Mouse (Mus musculus) hindbrain, embryonic 11.5 days (tissue): ENCODE data around the gene Pde9a. TPM values are rescaled to one million over a fixed set of nuclear protein-coding genes. Genes with fewer than 3 reads are reported as not detected.
A peak's percentile ranks its signal among the peaks of the same experiment; 100 is the strongest.

Experiments used
- ATAC-seq: fragments of 200-750 bp; cut with Nextera tagmentation; 2 replicates; pipeline ENCODE4 v1.8.0; 2017; ENCODE audit warnings: mild to moderate bottlenecking, moderate TSS enrichment, moderate library complexity; ENCODE audit not compliant: low FRiP score
- DNase-seq: peaks from one replicate; pipeline ENCODE4 v3.0.0-alpha.2; 2015; ENCODE audit warnings: low spot score
- H3K27ac ChIP-seq: fragments of 300-500 bp; sonication (generic); 2 replicates; pipeline ENCODE4 v1.5.1; 2014; ENCODE audit warnings: mild to moderate bottlenecking, low read depth, low read length
- H3K27me3 ChIP-seq: fragments of 300-500 bp; sonication (generic); 2 replicates; pipeline ENCODE4 v1.6.1; 2014; ENCODE audit warnings: mild to moderate bottlenecking, low read length, moderate library complexity, mixed read lengths; ENCODE audit not compliant: control insufficient read depth, insufficient read depth
- H3K36me3 ChIP-seq: fragments of 300-500 bp; sonication (generic); 2 replicates; pipeline ENCODE4 v1.6.1; 2014; ENCODE audit warnings: mild to moderate bottlenecking, low read length, moderate library complexity, mixed read lengths; ENCODE audit not compliant: control insufficient read depth, insufficient read depth
- H3K4me1 ChIP-seq: fragments of 300-500 bp; sonication (generic); replicated peaks from 2 replicates; pipeline ENCODE4 v1.6.1; 2014; ENCODE audit warnings: low read length, mixed read lengths; ENCODE audit not compliant: control insufficient read depth, insufficient read depth
- H3K4me2 ChIP-seq: fragments of 300-500 bp; sonication (generic); replicated peaks from 2 replicates; pipeline ENCODE4 v1.6.1; 2014; ENCODE audit warnings: mild to moderate bottlenecking, low read depth, low read length
- H3K4me3 ChIP-seq: fragments of 300-500 bp; sonication (generic); 2 replicates; pipeline ENCODE4 v1.5.1; 2014; ENCODE audit warnings: low read depth, low read length
- H3K9ac ChIP-seq: fragments of 300-500 bp; sonication (generic); 2 replicates; pipeline ENCODE4 v1.6.1; 2014; ENCODE audit warnings: low read depth, low read length
- H3K9me3 ChIP-seq: fragments of 300-500 bp; sonication (generic); 2 replicates; pipeline ENCODE4 v1.6.1; 2016; ENCODE audit warnings: low read length; ENCODE audit not compliant: control insufficient read depth
- WGBS: fragments of 180-500 bp; shearing (Covaris S2); extraction: QIAGEN DNeasy Blood & Tissue Kit; methylation state at CpG from one replicate; pipeline ENCODE4 v1.1.7; 2014; 5-methylcytosine and 5-hydroxymethylcytosine counted together
- polyA plus RNA-seq: library from polyadenylated mRNA; unstranded; fragments of >200 nt; fragmentation: Nextera tagmentation; extraction: Ambion mirVana; gene quantifications from 2 replicates; pipeline ENCODE4 v1.2.1, GENCODE M21; 2014

The Pde9a gene
- polyA plus RNA-seq, 1 experiment from 2014 or later = 27.9 TPM

GRCm38 (mm10) chr17:31500908-31501307, 114.9 kb downstream of the Pde9a start:
- H3K36me3 ChIP-seq = peaks cover 14% of the 10 kb centered on the region
- H3K4me3 ChIP-seq = no peak overlapping the region
- H3K9me3 ChIP-seq = no peaks in the 10 kb centered on the region
- H3K4me1 ChIP-seq = 0 out of 2 replicates have a peak, but pooled peaks cover 3% of the 10 kb centered on the region
- H3K27me3 ChIP-seq = no peaks in the 10 kb centered on the region
- 83% methylated on average over 3 of the region's 3 CpGs for WGBS
- no peak overlapping the region for H3K4me2 ChIP-seq
- H3K9ac ChIP-seq = no peak overlapping the region
- ATAC-seq (no peak), DNase-seq (no peak)
- no peak overlapping the region for H3K27ac ChIP-seq

DNA sequence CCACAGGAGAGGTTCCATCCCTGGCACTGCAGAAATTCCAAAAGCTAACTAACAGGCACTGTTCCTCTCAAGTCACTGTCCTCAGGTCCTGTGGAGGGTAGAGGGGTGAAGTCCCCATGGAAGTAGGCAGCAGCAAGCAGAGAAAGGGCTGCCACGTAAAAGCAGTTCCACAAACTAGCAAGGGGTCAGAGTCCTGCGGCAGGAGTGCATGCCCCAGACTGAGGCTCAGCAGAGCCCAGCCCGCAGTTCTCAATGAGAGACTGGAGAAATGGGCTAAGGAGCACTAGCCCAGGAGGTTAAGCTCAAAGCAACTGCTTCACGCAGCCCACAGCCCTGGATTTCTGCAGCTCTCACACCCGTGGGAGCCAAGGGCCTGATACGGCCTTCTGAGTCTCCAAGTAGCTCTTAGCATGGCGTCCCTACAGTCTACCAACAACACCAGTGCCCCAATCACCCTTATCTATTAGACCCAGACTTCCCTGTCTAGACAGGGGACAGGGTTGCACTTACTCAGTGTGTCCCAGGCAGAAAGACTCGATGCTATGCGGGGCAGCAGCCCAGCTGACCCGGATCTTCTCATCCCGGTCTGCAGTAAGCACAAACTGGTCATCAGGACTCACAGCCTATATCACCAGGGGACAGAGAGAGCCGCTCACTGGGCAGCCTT, 116.4 kb downstream of the Pde9a start:
- Histone ChIP-seq H3K4me3 (no peak overlapping the region), H3K9ac (no peak overlapping the region), H3K9me3 (no peaks in the 10 kb centered on the region), H3K36me3 (peaks cover 8% of the 10 kb centered on the region), H3K4me1 (0 out of 2 replicates have a peak, but pooled peaks cover 3% of the 10 kb centered on the region), H3K27ac (no peak overlapping the region), H3K4me2 (no peak overlapping the region), H3K27me3 (no peaks in the 10 kb centered on the region)
- WGBS = 96% methylated on average over 12 of the region's 12 CpGs
- DNase-seq (no peak), ATAC-seq (no peak)

DNA sequence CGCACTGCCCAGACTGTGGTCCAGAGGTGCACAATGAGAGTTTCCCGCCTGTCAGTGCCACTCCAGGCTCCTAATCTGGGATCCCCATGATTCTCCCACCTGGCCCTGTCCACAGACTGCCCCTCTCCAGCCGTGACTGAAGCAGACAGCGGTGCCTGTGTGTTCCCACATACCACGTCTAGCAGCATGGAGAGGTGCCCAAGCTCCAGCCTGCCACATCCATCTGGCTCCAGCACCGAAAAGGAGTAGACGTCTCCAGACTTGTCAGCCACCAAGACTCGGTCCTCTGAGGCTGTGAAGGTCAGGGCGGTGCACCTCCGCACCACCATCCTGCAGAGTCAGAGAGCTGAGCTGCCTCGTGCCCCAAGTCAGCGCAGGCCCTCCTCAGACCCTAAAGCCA, 117.3 kb downstream of the Pde9a start:
- ATAC-seq (no peak), DNase-seq (no peak)
- Histone ChIP-seq H3K4me2 (no peak overlapping the region), H3K36me3 (peaks cover 4% of the 10 kb centered on the region; the same call in 1 of the 2 replicates), H3K9me3 (no peaks in the 10 kb centered on the region), H3K4me3 (no peak overlapping the region), H3K4me1 (0 out of 2 replicates have a peak, but pooled peaks cover 3% of the 10 kb centered on the region), H3K27me3 (no peaks in the 10 kb centered on the region), H3K27ac (no peak overlapping the region), H3K9ac (no peak overlapping the region)
- WGBS = 93% methylated on average over 12 of the region's 12 CpGs

DNA sequence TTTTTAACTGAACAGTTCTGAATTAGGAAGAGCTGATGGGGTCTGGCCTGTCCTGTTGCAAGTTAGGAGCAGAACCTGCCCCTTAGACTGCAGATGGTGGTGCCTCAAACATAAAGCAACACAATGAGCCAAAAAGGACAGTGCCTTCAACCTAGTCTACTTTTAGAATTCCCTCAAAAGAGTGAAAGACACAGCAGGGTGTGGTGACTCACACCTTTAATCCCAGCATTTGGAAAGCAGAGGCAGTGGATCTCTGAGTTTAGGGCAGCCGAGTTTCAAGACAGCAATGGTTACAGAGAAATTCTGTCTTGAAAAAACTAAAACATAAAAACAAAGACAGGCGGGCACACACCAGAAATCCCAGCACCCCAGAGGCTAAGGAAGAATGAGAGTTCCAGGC, 117.9 kb downstream of the Pde9a start:
- no peaks in the 10 kb centered on the region for H3K9me3 ChIP-seq
- ATAC-seq (no peak), DNase-seq (no peak)
- no peak overlapping the region for H3K27ac ChIP-seq
- peaks cover 5% of the 10 kb centered on the region; the same call in 1 of the 2 replicates for H3K36me3 ChIP-seq
- WGBS = 86% methylated on average over 2 of the region's 2 CpGs
- 0 out of 2 replicates have a peak, but pooled peaks cover 3% of the 10 kb centered on the region for H3K4me1 ChIP-seq
- no peaks in the 10 kb centered on the region for H3K27me3 ChIP-seq
- no peak overlapping the region for H3K4me3 ChIP-seq
- H3K4me2 ChIP-seq = no peak overlapping the region
- H3K9ac ChIP-seq = no peak overlapping the region

GRCm38 (mm10) chr17:31505013-31505412, 119.0 kb downstream of the Pde9a start:
- H3K9me3 ChIP-seq = no peaks in the 10 kb centered on the region
- WGBS = 52% methylated on average over 5 of the region's 5 CpGs
- H3K27ac ChIP-seq = no peak overlapping the region
- DNase-seq = no peak
- H3K9ac ChIP-seq = no peak overlapping the region
- peaks cover 9% of the 10 kb centered on the region; the same call in 1 of the 2 replicates for H3K36me3 ChIP-seq
- H3K4me3 ChIP-seq = no peak overlapping the region
- no peak for ATAC-seq
- 0 out of 2 replicates have a peak, but pooled peaks cover 3% of the 10 kb centered on the region for H3K4me1 ChIP-seq
- H3K27me3 ChIP-seq = no peaks in the 10 kb centered on the region
- H3K4me2 ChIP-seq = no peak overlapping the region

DNA sequence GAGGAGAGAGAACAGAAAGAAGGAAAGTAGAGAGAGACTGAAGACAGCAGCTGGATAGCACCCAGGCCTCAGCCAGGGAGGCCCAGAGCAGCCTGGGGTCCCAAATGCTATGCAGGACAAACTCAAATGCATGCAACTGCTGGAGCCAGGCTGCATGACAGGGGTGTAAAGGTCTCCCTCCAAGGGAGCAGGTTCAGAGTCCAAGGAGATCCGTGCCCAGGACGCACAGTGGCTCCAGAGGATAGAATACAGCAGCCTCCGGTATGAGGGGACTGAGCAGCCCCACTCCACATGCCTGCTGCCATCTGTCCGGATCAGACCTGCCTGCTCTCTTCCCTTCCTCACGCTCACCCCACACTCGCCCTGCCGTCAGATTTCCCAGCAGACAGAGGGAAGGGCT, 120.3 kb downstream of the Pde9a start:
- H3K36me3 ChIP-seq = peaks cover 9% of the 10 kb centered on the region; the same call in 1 of the 2 replicates
- ATAC-seq (no peak), DNase-seq (no peak)
- H3K27ac ChIP-seq = no peak overlapping the region
- H3K4me1 ChIP-seq = peaks cover 3% of the 10 kb centered on the region; the same call in 1 of the 2 replicates
- WGBS = 97% methylated on average over 7 of the region's 7 CpGs
- no peaks in the 10 kb centered on the region for H3K9me3 ChIP-seq
- H3K4me3 ChIP-seq = no peak overlapping the region
- H3K9ac ChIP-seq = no peak overlapping the region
- no peaks in the 10 kb centered on the region for H3K27me3 ChIP-seq
- H3K4me2 ChIP-seq = no peak overlapping the region

DNA sequence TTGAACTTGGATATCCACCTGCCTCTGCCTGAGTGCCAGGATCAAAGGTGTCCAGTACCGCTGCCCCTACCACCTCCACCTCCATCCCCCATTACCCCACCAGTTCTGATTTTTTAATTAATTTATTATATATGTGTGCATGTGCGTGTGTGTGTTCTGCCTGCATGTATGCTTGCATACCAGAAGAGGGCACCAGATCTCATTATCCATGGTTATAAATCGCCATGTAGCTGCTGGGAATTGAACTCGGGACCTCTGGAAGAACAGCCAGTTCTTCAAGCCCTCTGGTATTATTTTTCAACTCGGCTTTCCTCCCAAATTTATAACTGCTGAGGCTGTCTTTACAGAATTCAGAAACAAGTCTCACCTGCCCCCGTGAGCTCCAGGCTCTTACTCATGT, 124.9 kb downstream of the Pde9a start:
- no peak overlapping the region for H3K27ac ChIP-seq
- peak overlapping the region; percentile 57; the same call in 1 of the 2 replicates for H3K4me3 ChIP-seq
- no peak for DNase-seq
- peak overlapping the region; percentile 58 for H3K4me2 ChIP-seq
- WGBS = 92% methylated on average over 6 of the region's 6 CpGs
- H3K9me3 ChIP-seq = no peaks in the 10 kb centered on the region
- no peak for ATAC-seq
- no peaks in the 10 kb centered on the region; the same call in 1 of the 2 replicates for H3K4me1 ChIP-seq
- H3K9ac ChIP-seq = no peak overlapping the region
- no peaks in the 10 kb centered on the region for H3K27me3 ChIP-seq
- H3K36me3 ChIP-seq = peaks cover 5% of the 10 kb centered on the region; the same call in 1 of the 2 replicates

GRCm38 (mm10) chr17:31511792-31512495, 125.9 kb downstream of the Pde9a start:
- Histone ChIP-seq H3K4me3 (peak overlapping the region; percentile 57), H3K36me3 (peaks cover 5% of the 10 kb centered on the region; the same call in 1 of the 2 replicates), H3K9me3 (no peaks in the 10 kb centered on the region), H3K4me1 (no peaks in the 10 kb centered on the region; the same call in 1 of the 2 replicates), H3K27ac (peak overlapping the region; percentile 38; the same call in 1 of the 2 replicates), H3K4me2 (peak overlapping the region; percentile 58), H3K9ac (peak overlapping the region; percentile 50), H3K27me3 (no peaks in the 10 kb centered on the region)
- ATAC-seq = peak; percentile 94
- under 1% methylated on average over 56 of the region's 56 CpGs for whole genome bisulfite sequencing
- DNase-seq = peak; percentile 94
